Mouse (Mus musculus) midbrain, embryonic 14.5 days (tissue): ENCODE data around the gene Dnah7c. TPM values are rescaled to one million over a fixed set of nuclear protein-coding genes. Genes with fewer than 3 reads are reported as not detected.

Experiments used
- ATAC-seq: fragments of 200-750 bp; cut with Nextera tagmentation; 2 replicates; pipeline ENCODE4 v1.8.0; 2017; ENCODE audit warnings: moderate number of reproducible peaks, moderate library complexity; ENCODE audit not compliant: low FRiP score, low TSS enrichment
- DNase-seq: peaks from one replicate; pipeline ENCODE4 v3.0.0-alpha.2; 2015
- H3K27ac ChIP-seq: fragments of 300-500 bp; sonication (generic); replicated peaks from 2 replicates; pipeline ENCODE4 v1.5.1; 2014; ENCODE audit warnings: mild to moderate bottlenecking, low read depth, low read length, moderate library complexity
- H3K27me3 ChIP-seq: fragments of 300-500 bp; sonication (generic); 2 replicates; pipeline ENCODE4 v1.6.1; 2014; ENCODE audit warnings: low read length, control low read depth, mixed read lengths; ENCODE audit not compliant: control insufficient read depth, insufficient read depth
- H3K36me3 ChIP-seq: fragments of 300-500 bp; sonication (generic); 2 replicates; pipeline ENCODE4 v1.6.1; 2014; ENCODE audit warnings: low read length, control low read depth; ENCODE audit not compliant: control insufficient read depth, insufficient read depth
- H3K4me1 ChIP-seq: fragments of 300-500 bp; sonication (generic); 2 replicates; pipeline ENCODE4 v1.6.1; 2014; ENCODE audit warnings: mild to moderate bottlenecking, antibody characterized with exemption, low read length, control low read depth; ENCODE audit not compliant: control insufficient read depth, insufficient read depth
- H3K4me2 ChIP-seq: fragments of 300-500 bp; sonication (generic); 2 replicates; pipeline ENCODE4 v1.6.1; 2014; ENCODE audit warnings: mild to moderate bottlenecking, low read length, moderate library complexity
- H3K4me3 ChIP-seq: fragments of 300-500 bp; sonication (generic); replicated peaks from 2 replicates; pipeline ENCODE4 v1.5.1; 2014; ENCODE audit warnings: low read depth, low read length
- H3K9ac ChIP-seq: fragments of 300-500 bp; sonication (generic); replicated peaks from 2 replicates; pipeline ENCODE4 v1.6.1; 2014; ENCODE audit warnings: mild to moderate bottlenecking, low read length, moderate library complexity
- H3K9me3 ChIP-seq: fragments of 300-500 bp; sonication (generic); 2 replicates; pipeline ENCODE4 v1.6.1; 2016; ENCODE audit warnings: low read length, control low read depth, mixed read lengths; ENCODE audit not compliant: control insufficient read depth
- WGBS: fragments of 180-500 bp; shearing (Covaris S2); extraction: QIAGEN DNeasy Blood & Tissue Kit; methylation state at CpG from one replicate; pipeline ENCODE4 v1.1.7; 2014; 5-methylcytosine and 5-hydroxymethylcytosine counted together
- polyA plus RNA-seq: library from polyadenylated mRNA; unstranded; fragments of >200 nt; fragmentation: Nextera tagmentation; extraction: Ambion mirVana; gene quantifications from 2 replicates; pipeline ENCODE4 v1.2.1, GENCODE M21; 2014

Dnah7c gene
- polyA plus RNA-seq, 1 experiment from 2014 or later = 0.24 TPM

- ATAC-seq (no peak), DNase-seq (no peak)
- no peaks in the 10 kb centered on the region for H3K27me3 ChIP-seq
- no peak overlapping the region for H3K4me2 ChIP-seq
- no peaks in the 10 kb centered on the region for H3K4me1 ChIP-seq
- 96% methylated on average over 5 of the region's 5 CpGs for WGBS
- no peak overlapping the region for H3K9ac ChIP-seq
- peaks cover 16% of the 10 kb centered on the region for H3K36me3 ChIP-seq
- H3K27ac ChIP-seq = no peak overlapping the region
- no peak overlapping the region for H3K4me3 ChIP-seq
- no peaks in the 10 kb centered on the region for H3K9me3 ChIP-seq
Observed at GRCm38 (mm10) chr1:46831927-46832326, 406.5 kb downstream of the Dnah7c start.

GRCm38 (mm10) chr1:46843406-46843805 lies 418.0 kb downstream of the Dnah7c start:
- H3K9me3 ChIP-seq = no peaks in the 10 kb centered on the region
- H3K4me1 ChIP-seq = peaks cover 6% of the 10 kb centered on the region; the same call in 1 of the 2 replicates
- H3K27me3 ChIP-seq = no peaks in the 10 kb centered on the region
- no peak overlapping the region for H3K4me3 ChIP-seq
- H3K36me3 ChIP-seq = no peaks in the 10 kb centered on the region
- no peak overlapping the region for H3K27ac ChIP-seq
- no peak overlapping the region for H3K4me2 ChIP-seq
- ATAC-seq (no peak), DNase-seq (no peak)
- H3K9ac ChIP-seq = no peak overlapping the region
- 67% methylated on average over 4 of the region's 4 CpGs for WGBS

DNA sequence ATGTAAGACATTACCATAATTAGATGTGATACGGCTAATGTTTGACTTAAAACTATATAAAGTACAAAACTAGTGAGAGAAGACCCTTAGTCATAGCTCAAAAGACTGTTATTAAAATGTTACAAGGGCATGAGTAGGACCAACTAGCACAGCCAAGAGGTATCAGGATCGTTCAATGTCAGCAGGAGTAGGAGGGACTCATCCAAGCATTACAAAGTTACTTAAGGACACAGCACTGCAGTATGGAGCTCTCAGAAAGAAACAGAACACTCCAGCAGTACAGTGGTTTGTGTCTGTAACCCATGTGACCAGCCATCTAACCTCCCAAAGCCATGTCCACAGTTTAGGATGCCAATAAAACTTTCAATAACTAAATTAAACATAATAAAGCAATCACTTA lies 418.9 kb downstream of the Dnah7c start:
- Histone ChIP-seq H3K4me2 (no peak overlapping the region), H3K27me3 (no peaks in the 10 kb centered on the region), H3K36me3 (no peaks in the 10 kb centered on the region), H3K4me1 (peaks cover 6% of the 10 kb centered on the region; the same call in 1 of the 2 replicates), H3K4me3 (no peak overlapping the region), H3K9ac (no peak overlapping the region), H3K27ac (no peak overlapping the region), H3K9me3 (no peaks in the 10 kb centered on the region)
- no peak for DNase-seq
- WGBS = 81% methylated on average over 2 of the region's 2 CpGs
- no peak for ATAC-seq

DNA sequence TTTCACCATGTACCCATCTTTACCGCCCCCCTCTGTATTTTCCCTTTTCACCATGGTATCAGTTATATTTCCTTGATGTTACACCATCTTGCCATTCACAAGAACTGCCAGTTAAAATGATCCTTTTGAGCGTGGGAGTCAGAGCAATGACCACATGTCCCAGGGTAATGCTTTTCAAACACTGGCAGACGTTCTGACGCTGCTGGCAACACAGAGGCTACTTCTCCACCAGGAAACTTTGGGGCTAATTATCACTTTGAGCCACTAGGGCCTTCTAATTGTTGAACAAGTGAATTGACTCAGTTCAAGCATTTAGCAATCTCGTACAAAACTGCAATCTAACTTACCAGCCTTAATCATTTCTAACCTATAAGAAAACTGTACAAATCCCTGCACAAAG lies 419.8 kb downstream of the Dnah7c start:
- H3K27ac ChIP-seq = no peak overlapping the region
- WGBS = 46% methylated on average over 5 of the region's 5 CpGs
- DNase-seq (peak; percentile 3), ATAC-seq (no peak)
- H3K4me1 ChIP-seq = peaks cover 11% of the 10 kb centered on the region
- no peaks in the 10 kb centered on the region for H3K27me3 ChIP-seq
- no peak overlapping the region for H3K4me3 ChIP-seq
- no peaks in the 10 kb centered on the region for H3K9me3 ChIP-seq
- H3K36me3 ChIP-seq = no peaks in the 10 kb centered on the region
- no peak overlapping the region for H3K9ac ChIP-seq
- H3K4me2 ChIP-seq = no peak overlapping the region

DNA sequence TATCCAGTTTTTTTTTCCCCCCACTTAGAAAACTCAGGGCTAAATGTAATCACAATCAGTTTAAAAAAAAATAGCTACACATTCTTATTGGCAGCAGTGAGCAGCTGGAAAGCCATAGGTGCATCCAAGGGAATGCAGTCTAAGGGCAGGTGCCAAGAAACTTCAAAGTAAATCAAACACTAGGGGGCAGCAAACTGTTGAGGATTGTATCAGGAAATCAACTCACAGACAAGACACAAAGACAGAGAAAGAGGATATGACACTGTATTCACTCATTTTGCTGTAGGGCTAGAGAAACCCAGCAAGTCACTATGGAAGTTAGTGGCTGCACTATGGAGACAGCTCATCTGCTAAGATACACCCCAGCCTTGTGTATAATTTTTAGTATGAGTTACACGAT lies 424.4 kb downstream of the Dnah7c start:
- peak overlapping the region; percentile 77 for H3K4me2 ChIP-seq
- DNase-seq = peak; percentile 96

GRCm38 (mm10) chr1:46851586-46851985 lies 426.2 kb downstream of the Dnah7c start:
- H3K4me3 ChIP-seq = peak overlapping the region; percentile 95
- ATAC-seq (no peak), DNase-seq (no peak)
- no peaks in the 10 kb centered on the region for H3K9me3 ChIP-seq
- no peak overlapping the region for H3K27ac ChIP-seq
- WGBS = 73% methylated on average over 4 of the region's 4 CpGs
- H3K4me1 ChIP-seq = peaks cover 24% of the 10 kb centered on the region
- H3K4me2 ChIP-seq = peak overlapping the region; percentile 77
- no peaks in the 10 kb centered on the region for H3K27me3 ChIP-seq
- H3K9ac ChIP-seq = no peak overlapping the region; the same call in 1 of the 2 replicates
- no peaks in the 10 kb centered on the region for H3K36me3 ChIP-seq

More for the DNA sequence above, 424.4 kb downstream of the Dnah7c start:
- peak overlapping the region; percentile 55 for H3K27ac ChIP-seq
- no peaks in the 10 kb centered on the region for H3K9me3 ChIP-seq
- WGBS = 62% methylated on average over 1 of the region's 1 CpGs
- peaks cover 30% of the 10 kb centered on the region for H3K4me1 ChIP-seq
- no peaks in the 10 kb centered on the region for H3K36me3 ChIP-seq
- H3K4me3 ChIP-seq = no peak overlapping the region
- H3K9ac ChIP-seq = no peak overlapping the region
- H3K27me3 ChIP-seq = no peaks in the 10 kb centered on the region
- no peak for ATAC-seq

- no peak for ATAC-seq
- H3K4me1 ChIP-seq = peaks cover 24% of the 10 kb centered on the region
- 2% methylated on average over 4 of the region's 4 CpGs for WGBS
Observed at GRCm38 (mm10) chr1:46852216-46852599, 426.8 kb downstream of the Dnah7c start.

DNA sequence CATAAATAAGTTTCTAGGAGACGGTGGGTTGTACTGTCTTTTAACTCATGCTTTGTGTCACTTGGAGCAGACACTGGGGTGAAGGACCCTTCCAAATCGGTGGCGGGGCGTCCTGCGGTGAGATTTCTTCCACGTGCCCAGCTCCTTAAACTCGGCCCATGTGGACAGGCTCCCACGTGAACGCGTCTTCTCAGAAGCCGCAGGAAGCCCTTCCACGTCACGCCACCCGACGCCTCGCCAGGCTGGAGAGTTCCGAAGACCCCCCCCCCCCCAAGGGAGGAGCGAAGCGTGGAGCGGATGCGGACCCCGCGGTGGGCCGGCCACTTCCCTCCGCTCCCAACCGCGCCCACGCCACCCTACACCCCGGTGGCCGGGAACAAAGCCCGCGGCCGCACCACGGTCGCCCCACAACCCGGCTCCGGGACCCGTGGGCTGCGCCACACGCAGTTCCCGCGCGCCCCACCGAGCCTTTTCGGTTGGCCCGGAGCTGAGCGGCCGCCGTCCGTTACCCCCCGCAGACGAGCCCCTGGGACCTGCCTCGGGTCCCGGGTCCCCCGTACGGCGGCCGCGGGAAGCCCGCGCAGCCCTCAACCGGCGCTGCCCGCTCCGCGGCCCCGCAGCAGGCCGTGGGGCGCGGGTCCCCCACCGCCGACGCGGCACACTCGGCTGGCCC lies 427.3 kb downstream of the Dnah7c start:
- peak overlapping the region; percentile 95 for H3K4me3 ChIP-seq
- H3K27me3 ChIP-seq = no peaks in the 10 kb centered on the region
- peak; percentile 86 for DNase-seq
- 1% methylated on average over 59 of the region's 75 CpGs for WGBS
- H3K27ac ChIP-seq = peak overlapping the region; percentile 99
- H3K4me2 ChIP-seq = peak overlapping the region; percentile 77
- peak; percentile 37 for ATAC-seq
- no peaks in the 10 kb centered on the region for H3K36me3 ChIP-seq
- H3K4me1 ChIP-seq = peaks cover 24% of the 10 kb centered on the region
- H3K9me3 ChIP-seq = no peaks in the 10 kb centered on the region
- peak overlapping the region; percentile 100 for H3K9ac ChIP-seq

More at GRCm38 (mm10) chr1:46852216-46852599, 426.8 kb downstream of the Dnah7c start:
- Histone ChIP-seq H3K9me3 (no peaks in the 10 kb centered on the region), H3K4me3 (peak overlapping the region; percentile 95), H3K27ac (peak overlapping the region; percentile 99), H3K9ac (peak overlapping the region; percentile 100), H3K36me3 (no peaks in the 10 kb centered on the region), H3K27me3 (no peaks in the 10 kb centered on the region), H3K4me2 (peak overlapping the region; percentile 77)
- no peak for DNase-seq
